Mouse (Mus musculus) ovary, postnatal 36 days (tissue): Measurements from ENCODE around the gene Rbm18.

Experiments used
- DNase-seq: peaks from one replicate; pipeline ENCODE4 v3.0.0; 2022; ENCODE audit warnings: low spot score, mixed read lengths

The Rbm18 gene

DNA sequence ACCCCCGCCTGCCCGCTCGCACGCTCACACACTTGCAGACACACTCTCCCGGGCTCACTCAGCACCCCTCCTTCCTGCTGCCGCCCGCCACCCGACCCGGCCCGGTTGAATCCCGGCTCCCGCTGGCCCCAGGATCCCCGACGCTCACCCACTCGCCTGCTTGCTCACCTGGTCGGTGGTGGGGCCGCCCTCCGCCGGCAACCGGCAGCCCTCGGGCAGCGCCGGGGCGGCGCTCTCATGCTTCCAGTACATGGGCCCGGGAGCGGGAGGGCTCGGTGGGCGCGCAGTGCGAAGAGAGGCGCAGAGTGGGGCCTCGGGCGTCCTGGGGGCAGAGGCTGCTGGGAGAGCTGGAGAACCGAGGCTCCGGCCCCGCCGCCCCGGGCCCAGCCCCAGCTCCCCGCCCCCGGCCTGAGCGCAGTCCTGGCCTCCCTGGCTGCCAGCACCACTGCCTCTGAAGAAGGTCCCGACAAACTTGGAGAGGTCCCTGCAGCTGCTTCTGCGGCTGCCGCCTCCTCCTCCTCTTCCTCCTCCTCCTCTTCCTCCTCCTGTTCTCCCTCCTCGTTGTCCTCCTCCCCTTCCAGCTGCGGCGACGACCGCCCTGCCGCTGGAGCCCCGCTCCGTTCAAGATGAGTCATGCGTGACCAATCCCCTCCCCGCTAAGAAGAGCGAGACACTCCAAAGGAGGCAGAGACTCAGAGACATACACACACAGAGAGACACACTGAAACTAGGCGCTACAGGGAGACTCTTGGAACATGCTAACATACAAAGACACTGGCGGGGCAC, 31.4 kb downstream of the Rbm18 start, which contains the start of gene Lhx6:
Gene Lhx6, minus strand, starts transcription at position 453 of the 786 bp plus-strand sequence.
- no peak for DNase-seq

DNA sequence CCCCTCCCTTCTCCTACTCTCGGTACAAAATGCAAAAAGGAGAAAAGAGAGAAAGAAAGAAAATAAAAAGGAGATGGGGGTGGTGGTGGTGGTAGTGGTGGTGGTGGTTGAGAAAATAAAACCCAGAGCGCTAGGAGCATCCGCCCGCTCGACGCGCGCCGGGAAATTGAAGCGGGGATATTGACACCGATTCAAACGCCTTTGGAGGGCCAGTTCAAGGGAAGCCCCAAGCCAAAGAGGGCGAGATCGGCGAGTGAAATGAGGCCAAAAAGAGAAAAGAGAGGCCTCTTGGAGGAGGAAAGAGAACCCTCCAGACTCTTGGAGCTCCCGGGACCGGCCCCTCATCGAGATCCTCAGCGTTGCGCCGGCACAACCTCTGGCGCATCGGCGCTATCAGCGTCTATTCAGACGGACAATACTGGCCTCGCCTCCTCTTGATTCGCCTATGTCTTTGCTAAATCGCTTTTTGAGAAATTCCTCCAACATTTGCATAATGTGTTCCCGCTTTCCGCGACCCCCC, 32.1 kb downstream of the Rbm18 start:
- DNase-seq, result no peak

DNA sequence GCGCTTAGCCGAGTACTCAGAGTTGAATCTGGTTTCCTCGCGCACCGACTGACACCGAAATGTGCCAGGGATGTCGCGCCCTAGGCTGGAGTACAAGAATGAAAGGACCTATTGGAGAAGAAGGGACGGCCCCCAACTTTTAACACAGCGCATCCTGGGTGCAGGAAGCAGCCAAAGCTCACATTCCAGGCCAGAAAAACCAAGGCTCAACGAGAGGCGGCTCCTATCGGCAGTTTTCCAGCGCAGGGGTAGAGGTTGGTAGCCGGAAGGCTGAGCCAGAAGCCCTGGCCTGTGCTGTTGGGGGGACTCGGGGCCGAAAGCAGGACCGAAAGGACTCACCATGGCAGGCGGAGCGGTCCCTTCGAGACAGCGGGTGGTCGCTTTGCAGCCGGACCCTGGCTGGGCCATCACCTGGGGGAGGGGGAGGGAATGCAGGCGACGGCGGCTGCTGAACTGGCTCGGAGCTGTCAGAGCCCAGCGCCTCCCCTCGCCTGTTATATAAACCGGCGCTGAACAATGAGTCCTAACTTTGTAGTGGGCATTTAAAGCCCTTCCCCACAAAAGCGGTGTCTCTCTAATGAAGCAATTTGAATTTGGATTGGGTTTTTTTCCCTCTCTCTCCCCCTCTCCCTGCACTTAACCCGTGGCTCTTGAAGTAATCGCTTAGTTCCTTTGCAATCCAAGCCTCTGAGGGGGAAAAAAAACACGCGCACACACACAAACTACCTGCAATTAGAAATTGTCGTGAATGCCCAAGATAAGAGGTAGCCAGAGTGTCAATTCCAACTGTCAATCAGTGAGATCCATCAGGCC, 32.8 kb downstream of the Rbm18 start:
- DNase-seq, result peak; percentile 18

DNA sequence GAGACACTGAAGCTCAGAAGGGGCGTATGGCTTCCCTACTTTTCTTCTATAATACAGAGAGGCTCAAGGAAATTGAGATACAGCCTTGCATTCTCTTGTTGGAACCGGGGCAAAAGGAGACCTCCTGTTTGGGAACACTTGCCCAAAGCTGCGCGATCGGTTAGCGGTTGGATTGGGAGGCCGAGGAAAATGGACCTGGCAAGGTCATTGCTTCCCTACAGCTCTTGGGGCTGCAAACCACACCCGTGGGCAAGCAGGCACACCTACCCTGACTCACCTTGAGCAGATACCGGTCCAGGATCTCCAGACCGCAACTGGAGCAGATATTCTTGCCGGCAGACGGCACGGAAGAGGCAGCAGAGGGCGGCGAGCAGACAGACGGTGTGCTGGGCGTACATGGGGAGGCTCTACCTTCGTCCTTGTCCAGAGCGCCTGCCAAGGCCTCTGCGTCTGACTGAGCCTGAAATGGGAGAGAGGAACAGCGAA, 33.5 kb downstream of the Rbm18 start:
- DNase-seq, result peak; percentile 10

DNA sequence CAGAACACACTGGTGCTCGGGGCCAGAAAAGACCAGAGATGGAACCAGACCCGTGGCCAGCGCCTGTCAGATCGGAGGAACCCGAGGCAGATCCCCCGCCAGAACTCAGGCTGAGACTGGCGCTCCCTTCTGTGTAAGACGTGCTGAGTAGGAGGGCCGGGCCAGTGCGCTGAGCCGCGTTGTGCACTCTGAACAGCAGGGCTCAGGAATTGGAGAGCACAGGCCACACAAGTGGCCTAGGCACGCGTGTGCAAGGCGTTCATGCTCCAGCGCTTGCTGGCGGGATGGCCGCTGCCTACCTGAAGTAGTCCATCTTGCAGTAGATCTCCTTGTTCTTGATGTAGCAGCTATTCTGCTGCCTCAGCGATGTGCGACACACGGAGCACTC, 34.0 kb downstream of the Rbm18 start:
- DNase-seq, result peak; percentile 18

DNA sequence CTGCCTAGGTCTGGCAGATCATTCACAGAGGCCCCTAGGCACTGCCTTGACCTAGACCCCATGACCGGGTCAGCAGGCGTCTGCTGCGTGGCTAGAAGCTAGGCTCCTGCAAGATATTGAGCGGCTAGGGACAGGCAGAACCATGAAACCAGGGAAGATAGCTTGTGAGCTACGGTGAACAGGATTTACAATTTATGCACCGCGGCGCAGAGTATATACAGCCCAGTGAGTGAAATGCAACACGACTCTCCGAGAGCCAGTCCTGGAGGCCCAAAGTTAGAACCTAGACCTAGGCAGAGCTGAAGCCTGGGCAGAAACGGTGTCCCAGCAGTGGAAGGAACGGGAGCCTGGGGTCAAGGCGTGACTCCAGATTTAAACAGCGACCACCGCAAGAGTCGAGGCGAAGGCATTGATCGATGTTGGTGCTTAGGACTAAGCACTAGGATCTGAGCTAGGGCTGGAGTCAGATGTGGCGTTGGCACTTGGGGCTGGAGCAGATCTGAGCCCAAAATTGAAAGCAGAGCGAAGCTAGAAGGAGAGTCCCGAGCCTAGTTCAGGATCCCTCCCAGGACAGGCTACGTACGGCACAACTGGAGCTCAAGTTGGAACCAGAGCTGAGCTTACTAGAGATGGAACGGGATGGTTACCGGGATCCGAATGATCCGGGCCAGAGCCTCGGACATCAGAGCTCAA, 34.6 kb downstream of the Rbm18 start:
- no peak for DNase-seq

DNA sequence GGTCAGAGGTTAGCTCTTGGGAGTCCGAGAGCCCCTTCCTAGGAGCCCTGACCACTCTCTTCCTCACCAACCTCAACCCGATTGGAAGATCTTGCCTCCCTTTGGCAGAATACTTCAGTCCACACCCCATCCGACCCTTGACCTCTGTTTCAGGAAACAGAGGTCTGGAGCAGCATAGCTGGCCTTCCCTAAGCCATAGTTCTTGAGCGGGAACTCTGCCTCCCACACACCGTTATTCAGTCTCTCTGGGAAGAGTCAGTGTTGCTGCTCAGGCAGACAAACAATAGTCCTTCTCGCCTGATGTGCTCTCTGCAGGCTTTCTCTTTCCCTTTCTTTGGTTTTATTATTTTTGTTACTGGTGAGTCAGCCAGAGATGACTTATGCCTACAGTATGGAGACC, 36.8 kb downstream of the Rbm18 start:
- no peak for DNase-seq

DNA sequence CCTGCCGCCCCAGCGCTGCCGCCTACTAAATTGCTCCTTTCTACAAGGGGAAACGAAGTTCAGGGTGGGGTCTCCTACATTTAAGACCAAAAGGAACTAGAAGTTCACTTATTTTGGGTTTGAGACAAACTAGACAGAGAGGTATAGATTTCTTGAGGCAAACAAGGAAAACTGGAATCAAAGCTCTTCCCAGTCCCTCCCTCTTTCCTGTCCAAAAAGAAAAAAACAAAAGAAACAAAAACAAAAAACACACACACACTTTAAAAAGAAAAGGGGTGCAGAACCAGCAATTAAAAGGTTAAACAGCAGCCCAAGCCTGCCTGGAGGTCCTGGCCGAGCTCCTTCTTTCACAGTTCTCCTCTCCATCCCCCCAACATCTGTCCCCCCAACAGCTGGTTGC, 38.6 kb downstream of the Rbm18 start:
- DNase-seq, result no peak

DNA sequence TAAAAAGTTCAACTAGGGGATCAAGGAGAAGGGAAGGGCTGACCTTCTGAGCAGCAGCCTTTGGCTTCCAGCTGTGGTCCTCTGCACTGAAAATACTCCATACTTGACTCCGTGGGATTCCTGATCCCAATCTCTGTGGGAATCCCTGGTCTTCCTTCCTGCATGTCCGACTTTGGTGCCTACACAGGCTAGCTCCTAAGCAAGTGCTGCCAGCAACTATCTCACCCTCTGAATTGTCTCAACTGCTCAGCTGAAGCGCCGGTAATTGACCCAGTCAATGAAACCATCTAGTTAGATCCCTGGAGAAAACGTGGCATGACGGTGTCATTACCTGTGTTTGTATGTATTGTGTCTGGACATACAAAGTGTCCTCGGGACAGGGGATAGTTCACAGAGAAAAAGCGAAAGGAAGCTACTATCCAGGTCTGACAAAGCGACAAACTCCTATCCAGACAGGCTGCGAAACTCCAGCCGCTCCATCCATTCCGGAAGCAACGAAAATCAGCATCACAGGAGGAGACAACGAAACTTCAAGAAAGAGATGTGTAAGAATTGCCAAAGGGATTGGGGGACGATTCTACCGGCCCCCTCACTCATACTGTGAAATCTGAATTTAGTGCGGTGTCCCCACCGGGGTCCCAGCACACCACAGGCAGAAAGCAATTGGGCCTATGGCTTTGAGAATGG, 39.3 kb downstream of the Rbm18 start:
- no peak for DNase-seq

DNA sequence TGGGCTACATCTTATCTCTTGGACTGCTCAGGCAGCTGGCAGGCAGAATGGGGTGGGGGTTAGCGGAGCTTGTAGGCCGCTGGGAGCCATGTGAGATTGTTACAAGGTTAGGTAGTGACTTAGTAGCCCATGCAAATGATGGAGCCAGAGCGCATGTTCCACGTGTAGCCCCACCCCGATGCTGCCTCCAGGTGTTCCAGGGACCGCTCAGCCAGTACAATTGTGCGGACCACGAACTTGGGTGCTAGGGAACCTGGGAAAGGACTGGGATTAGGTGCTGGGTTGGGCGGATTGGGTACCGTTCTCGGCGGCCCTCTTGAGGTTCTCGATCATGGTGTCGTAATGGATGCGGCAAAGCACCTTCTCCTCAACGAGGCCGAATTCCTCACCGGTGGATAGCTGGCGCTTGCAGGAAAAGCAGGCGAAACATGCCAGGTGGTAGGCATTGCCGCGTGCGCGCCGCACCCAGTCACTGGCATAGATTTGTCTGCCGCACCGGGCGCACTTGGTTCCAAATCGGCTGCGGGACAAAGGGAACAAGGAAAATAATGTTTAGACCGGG, 42.6 kb downstream of the Rbm18 start:
- no peak for DNase-seq

DNA sequence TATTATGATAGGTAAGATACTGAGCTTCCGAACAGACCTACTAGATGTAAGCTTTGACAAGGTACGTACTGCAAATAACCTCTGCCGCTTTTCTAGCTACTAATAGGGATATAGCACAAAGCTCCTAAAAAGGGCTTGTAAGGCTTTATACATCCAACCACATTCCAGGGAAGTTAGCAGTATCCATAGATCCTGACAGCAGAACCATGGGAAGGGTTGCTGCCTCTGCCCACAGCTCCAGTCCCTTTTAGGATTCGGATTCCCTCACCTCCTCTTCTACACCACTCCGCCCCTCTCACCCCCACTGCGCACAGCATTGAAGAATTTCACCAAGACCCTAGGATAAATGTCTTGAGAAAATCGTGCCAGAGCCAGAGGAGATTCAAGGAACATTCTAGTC, 43.3 kb downstream of the Rbm18 start:
- no peak for DNase-seq

DNA sequence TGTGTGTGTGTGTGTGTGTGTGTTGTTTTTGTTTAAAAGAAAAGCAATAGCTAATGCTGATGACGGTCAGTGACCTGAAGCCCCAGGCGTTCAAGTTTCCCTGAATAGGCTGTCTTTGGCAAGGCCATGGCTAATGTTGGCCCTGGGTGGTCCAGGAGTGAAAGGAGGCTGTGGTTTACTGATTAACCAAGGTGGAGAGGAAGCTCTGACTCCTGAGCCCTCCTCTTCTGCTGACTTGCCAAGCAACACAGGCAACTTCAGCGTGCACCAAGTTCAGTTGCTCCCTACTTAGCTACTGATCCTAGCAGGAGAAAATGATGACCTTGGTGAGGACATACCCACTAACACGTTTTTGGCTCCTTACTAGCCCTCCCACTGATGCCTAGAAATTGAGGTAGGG, 43.8 kb downstream of the Rbm18 start:
- DNase-seq, result no peak

DNA sequence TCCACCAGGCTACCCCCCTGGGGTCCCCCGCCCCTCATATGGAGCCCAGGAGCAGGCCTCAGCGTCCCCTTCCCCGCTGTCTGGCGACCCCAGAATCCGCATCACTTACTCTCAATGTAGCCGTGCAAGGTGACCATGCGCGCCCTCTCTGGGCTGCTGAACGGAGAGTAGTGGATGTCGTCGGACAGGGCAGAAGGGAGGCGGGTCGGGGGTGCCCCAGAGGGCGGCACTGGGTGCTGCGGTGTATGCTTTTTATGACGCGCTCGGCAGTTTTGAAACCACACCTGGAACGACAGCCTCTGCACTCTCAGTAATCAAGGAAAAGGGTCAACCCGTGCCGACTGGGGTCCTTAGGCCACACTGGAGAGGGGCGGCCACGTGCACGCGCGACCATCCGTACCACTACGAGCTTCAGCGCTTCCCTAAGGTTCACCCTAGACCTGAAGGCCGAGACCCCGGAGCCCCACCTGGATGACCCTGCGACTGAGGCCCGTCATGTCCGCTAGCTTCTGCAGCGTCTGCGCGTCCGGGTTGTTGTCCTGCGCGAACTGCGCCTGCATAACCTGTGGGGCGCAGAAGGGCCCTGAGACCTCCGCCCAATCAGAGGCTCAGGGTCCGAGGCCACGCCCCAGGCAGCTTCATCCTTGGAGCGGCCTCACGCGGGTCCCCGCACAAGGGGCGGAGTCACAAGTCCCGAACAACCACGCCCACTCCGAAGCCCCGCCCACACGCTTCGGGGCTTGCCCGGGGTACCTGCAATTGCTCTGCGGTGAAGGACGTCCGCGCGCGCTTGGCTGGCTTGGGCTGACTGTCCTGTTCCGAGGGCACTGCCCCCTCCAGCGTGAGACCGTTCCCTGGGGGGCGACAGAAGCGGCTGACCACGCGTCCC, 45.5 kb downstream of the Rbm18 start:
- DNase-seq, result peak; percentile 61

DNA sequence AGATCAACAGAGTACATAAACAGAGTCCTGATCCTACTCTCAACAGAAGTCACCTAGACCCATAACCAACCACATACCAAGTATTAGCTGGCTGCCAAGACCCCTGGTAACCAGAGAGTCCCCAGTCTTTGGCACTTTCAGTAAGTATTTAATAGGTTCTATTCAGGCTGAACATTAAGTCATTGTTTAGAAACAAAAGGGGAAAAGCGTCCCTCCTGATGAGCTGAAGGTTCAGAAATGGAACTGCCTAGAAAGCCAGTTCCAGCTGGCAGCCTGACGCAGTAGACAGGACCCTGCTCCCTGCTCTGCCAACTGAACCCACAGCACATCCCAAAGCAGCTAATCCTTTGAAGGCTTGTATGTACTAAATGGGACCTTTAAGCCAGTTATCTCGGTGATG, 47.4 kb downstream of the Rbm18 start:
- no peak for DNase-seq

DNA sequence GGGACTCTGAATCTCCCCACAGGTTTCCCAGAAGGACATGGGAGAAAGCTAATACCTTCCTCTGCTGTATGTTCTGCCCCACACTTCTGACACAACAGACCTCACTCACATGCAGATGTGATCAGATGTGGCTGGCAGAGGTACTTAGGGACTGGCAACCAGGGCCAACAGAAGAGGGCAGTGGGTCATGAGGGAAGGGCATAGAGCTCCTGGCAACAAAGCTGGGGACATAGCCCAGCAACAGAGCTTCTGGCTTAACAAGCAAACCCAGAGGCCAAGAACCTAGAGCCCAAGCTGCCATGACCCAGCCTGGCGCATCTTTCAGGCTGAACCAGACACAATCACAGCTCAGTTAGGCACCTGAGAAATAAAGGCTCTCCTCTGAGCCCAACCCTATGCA, 51.5 kb downstream of the Rbm18 start:
- DNase-seq, result no peak

DNA sequence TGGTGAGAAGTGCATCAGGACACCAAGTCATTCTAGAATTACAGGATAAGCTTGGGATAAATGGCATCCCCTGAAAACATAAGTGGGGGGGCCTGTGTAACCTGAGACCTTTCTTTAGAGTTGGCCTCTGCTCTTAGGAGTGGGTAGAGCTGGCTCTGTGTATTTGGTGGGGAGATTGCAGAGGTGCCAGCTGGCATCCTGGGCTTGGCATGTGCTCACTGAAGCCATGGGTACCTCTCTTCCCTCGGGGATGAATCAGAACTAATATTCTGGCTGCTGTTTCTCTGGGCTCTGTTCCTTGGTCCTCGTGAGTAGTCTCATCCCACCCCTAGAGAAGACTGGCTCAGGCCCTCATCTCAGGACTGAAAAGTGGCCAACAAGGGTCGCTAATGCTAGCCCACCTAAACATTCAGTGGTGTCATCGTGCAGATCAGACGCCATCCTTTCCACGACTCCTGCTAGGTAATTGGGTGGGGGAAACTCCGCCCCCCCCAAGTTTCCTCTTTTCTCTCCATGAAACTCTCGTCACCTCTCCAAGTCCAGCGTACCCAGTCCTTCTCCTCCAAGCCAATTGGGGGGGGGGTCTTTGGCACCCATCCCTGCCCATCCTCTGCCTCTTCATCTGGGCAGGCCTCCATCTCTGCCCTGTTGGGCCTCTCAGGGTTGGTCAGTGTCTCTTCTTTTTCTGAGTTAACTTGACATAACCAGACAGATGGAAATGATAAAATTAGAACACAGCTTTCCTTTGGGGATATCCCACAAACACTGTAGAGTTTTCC, 53.6 kb downstream of the Rbm18 start:
- no peak for DNase-seq

DNA sequence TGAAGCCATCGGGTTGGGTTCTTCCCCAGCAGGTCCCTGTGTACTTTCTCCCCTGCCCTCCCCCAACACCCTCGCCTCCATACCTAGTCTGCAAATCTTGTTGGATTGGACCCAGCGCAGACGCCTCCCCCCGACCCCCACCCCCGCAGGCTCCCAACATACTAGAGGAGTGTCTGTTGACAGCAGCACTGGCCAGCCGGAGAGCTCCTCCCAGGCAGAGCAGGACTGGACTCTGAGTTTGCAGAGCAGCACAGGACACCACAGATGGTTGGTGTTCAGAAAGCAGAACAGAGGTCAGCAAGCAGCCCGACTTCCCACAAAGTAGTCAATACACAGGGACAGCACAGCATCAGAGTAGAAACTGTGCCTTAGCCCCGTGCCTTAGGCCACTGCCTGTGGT, 55.1 kb downstream of the Rbm18 start:
- no peak for DNase-seq

DNA sequence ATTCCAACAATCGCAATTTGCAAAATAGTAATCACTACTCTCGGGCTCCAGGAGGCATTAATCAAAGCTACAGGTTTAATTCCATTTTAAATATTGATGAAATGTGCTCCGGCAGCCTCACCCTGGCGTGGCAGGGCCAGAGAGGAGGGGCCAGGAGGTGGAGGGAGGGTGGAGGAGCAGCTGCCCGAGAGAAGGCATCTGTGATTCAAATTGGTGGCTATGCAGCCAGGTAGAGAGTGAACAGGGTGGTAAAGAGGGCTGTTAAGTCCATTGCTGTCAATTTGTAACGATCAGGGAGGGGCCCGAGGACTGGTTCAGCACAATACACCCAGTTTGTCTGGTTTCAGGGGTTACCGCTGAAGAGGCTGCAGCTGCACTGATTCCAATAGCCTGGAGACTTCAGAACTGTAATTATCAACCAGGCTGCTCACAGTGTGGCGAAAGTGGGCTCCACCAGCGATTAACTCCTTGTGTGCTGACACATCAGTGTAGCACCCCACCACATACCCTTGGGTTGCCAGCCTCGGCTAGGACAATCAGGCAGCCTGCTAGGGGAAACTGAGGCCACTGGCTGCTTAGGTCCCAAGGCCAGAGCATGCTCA, 59.3 kb downstream of the Rbm18 start:
- no peak for DNase-seq

DNA sequence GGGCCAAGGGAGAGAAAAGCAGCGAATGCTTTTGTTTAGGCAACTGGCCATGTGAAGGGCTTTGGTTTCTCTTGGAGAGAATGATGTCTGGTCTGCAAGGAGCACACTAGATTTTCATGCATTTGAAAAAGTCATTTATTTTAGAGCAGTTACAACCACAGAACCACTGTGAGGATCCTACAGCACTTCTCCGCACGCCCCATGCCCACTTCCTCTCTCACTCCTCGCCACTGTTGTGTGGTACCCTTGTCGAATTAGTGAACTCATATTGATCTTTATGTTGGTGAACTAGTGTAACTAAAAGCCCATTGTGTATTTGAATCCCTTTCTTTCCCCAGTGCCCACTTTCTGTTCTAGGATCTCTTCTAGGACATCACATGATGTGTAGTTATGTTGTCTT, 61.4 kb downstream of the Rbm18 start:
- no peak for DNase-seq
